Mouse (Mus musculus): ENCODE measurements around the gene Ccno. TPM values are rescaled to one million over a fixed set of nuclear protein-coding genes. Genes with fewer than 3 reads are reported as not detected.
A peak's percentile ranks its signal among the peaks of the same experiment; 100 is the strongest.

Ccno gene
- polyA plus RNA-seq, 1 experiment from 2014 or later: 0.63 TPM

DNA sequence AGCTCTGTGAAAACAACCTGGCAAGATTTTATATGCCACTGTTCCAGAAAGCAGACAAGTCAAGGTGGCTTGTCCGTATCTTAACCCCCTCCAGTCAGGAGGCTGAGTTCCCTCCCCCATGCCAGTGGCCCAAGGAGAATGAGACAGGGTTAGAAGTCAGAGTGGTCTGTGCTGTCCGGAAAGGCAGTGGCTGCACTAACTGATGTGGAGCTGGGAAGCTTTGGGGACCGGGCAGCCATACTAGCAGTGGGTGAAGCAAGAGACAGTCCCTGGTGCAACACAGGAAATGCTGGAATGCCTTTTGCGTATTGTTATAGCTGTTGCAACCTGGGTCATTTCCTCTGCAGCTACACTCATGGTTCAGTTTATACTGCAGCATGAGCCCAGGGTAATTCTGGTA lies 2.7 kb downstream of the Ccno start:
- Histone ChIP-seq H3K4me3 (ENCODE audit: control insufficient read depth in 1 of 2, insufficient read depth in 1 of 2, low read depth in 1 of 2, low read length in 2 of 2) (no peak overlapping the region), H3K4me1 (ENCODE audit: control insufficient read depth in 2 of 2, insufficient read depth in 2 of 2, low read length in 2 of 2) (peaks cover 6 to 33% of the 10 kb centered on the region in 2 experiments; a peak in 3 of 4 replicates), H3K27ac (replicated peaks in 1 of 2; ENCODE audit: control insufficient read depth in 1 of 2, insufficient read depth in 1 of 2, low read depth in 2 of 2, low read length in 2 of 2) (no peak overlapping the region), H3K9ac (ENCODE audit: low read length) (no peak overlapping the region), H3K27me3 (ENCODE audit: control insufficient read depth, insufficient read depth, low read length) (peaks cover 86% of the 10 kb centered on the region), H3K4me2 (ENCODE audit: low read length) (no peak overlapping the region), H3K9me3 (ENCODE audit: control insufficient read depth, low read length) (no peaks in the 10 kb centered on the region), H3K36me3 (ENCODE audit: control insufficient read depth, insufficient read depth, low read length) (no peaks in the 10 kb centered on the region)
- 21% methylated on average over 4 of the region's 4 CpGs for WGBS
- no peak for ATAC-seq (ENCODE audit: insufficient number of reproducible peaks, insufficient read depth, low FRiP score, low read depth)

DNA sequence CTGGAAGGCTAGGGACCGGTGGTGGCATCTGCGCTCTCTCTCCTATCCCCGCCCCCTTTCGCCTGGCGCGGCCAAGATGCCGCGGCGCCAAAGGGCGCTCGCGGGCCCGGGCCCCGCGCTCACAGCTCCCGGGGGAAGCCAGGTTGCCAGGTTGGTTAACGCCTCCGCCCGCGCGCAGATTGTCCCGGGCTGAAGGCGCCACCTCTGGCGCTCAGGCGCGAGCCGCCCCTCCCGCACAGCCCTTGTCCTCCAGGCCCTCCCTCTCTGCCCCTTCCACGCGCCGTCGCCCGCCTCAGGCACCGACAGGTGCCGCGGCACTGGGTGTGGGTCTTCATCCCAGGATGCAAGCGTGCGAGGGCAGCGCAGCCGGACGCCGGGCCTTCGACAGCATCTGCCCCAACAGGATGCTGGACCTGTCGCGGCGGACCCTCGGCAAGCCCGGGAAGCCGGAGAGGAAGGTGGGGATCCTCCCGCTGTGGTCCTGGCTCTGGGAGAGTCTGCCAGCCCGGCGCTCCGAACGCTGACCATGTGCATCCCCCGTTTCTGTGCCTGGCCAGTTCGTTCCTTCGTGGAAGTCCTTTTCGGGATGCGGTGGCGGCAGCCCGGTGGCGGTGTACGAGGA lies 6.0 kb downstream of the Ccno start, which contains the start of gene Mcidas:
Gene Mcidas, plus strand, starts transcription at position 315 of the 622 bp plus-strand sequence.
- Histone ChIP-seq H3K27me3 (ENCODE audit: control insufficient read depth, insufficient read depth, low read length) (peaks cover 94% of the 10 kb centered on the region), H3K9ac (ENCODE audit: low read length) (peak within 1 kb of the TSS; percentile 50; the same call in 1 of the 2 replicates), H3K27ac (replicated peaks in 1 of 2; ENCODE audit: control insufficient read depth in 1 of 2, insufficient read depth in 1 of 2, low read depth in 2 of 2, low read length in 2 of 2) (no peak within 1 kb of the TSS), H3K9me3 (ENCODE audit: control insufficient read depth, low read length) (no peaks in the 10 kb centered on the region), H3K36me3 (ENCODE audit: control insufficient read depth, insufficient read depth, low read length) (no peaks in the 10 kb centered on the region), H3K4me1 (ENCODE audit: control insufficient read depth in 2 of 2, insufficient read depth in 2 of 2, low read length in 2 of 2) (peaks cover 3 to 17% of the 10 kb centered on the region in 2 experiments; a peak in 3 of 4 replicates), H3K4me2 (ENCODE audit: low read length) (peak within 1 kb of the TSS; percentile 82), H3K4me3 (ENCODE audit: control insufficient read depth in 1 of 2, insufficient read depth in 1 of 2, low read depth in 1 of 2, low read length in 2 of 2) (peak within 1 kb of the TSS; percentile 37 to 45)
- no peak for ATAC-seq (ENCODE audit: insufficient number of reproducible peaks, insufficient read depth, low FRiP score, low read depth)
- under 1% methylated on average over 61 of the region's 63 CpGs for WGBS

DNA sequence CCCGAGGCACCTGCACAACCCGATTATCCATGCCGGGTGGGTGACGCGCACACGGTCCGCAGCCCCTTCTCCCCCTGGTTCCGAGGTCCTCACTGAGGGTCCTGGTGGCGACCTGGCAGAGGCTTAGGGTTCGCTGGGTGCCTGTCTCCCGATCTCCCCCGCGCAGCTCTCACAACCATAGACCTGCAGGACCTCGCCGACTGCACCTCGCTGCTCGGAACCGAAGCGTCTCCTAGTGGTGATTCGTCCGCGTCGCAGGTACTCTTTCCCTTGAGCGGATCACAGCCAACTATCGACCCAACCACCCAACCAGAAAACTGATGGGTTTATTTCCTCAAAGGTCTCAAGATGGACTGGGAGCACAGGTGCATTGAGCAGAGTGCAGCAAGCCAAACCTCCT lies 6.6 kb downstream of the Ccno start:
- H3K9me3 ChIP-seq (ENCODE audit: control insufficient read depth, low read length): no peaks in the 10 kb centered on the region
- peak overlapping the region; percentile 50; the same call in 1 of the 2 replicates for H3K9ac ChIP-seq (ENCODE audit: low read length)
- H3K4me1 ChIP-seq (ENCODE audit: control insufficient read depth in 2 of 2, insufficient read depth in 2 of 2, low read length in 2 of 2): peaks cover 3 to 14% of the 10 kb centered on the region in 2 experiments; a peak in 3 of 4 replicates
- no peak overlapping the region for H3K27ac ChIP-seq (replicated peaks in 1 of 2; ENCODE audit: control insufficient read depth in 1 of 2, insufficient read depth in 1 of 2, low read depth in 2 of 2, low read length in 2 of 2)
- H3K4me3 ChIP-seq (ENCODE audit: control insufficient read depth in 1 of 2, insufficient read depth in 1 of 2, low read depth in 1 of 2, low read length in 2 of 2): peak overlapping the region; percentile 37 to 45
- peak overlapping the region; percentile 82 for H3K4me2 ChIP-seq (ENCODE audit: low read length)
- WGBS: 2% methylated on average over 25 of the region's 25 CpGs
- ATAC-seq (ENCODE audit: insufficient number of reproducible peaks, insufficient read depth, low FRiP score, low read depth): no peak
- peaks cover 93% of the 10 kb centered on the region for H3K27me3 ChIP-seq (ENCODE audit: control insufficient read depth, insufficient read depth, low read length)
- no peaks in the 10 kb centered on the region for H3K36me3 ChIP-seq (ENCODE audit: control insufficient read depth, insufficient read depth, low read length)

DNA sequence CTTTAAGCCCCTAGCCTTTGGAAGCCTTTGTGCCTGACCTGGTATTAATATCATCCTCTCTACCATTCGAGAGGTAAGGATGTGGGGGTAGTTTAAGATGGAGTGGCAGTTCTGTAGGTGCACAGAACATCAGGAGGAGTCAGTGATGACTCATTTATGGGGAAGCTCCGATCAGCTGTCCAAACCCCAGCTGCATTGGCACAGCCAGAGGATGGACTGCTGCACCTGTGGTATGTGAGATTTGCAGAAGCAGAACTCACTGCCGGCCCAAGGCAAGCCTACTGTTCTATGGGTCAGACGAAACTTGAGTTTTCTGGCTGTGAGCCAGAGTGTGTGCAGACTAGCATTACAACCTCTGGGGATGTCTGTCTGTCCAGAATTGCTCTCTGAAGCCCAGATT lies 8.8 kb downstream of the Ccno start:
- ATAC-seq (ENCODE audit: insufficient number of reproducible peaks, insufficient read depth, low FRiP score, low read depth): no peak
- H3K4me1 ChIP-seq (ENCODE audit: control insufficient read depth in 2 of 2, insufficient read depth in 2 of 2, low read length in 2 of 2): peaks cover 3 to 9% of the 10 kb centered on the region in 2 experiments; a peak in 3 of 4 replicates
- no peak overlapping the region for H3K4me3 ChIP-seq (ENCODE audit: control insufficient read depth in 1 of 2, insufficient read depth in 1 of 2, low read depth in 1 of 2, low read length in 2 of 2)
- no peaks in the 10 kb centered on the region for H3K36me3 ChIP-seq (ENCODE audit: control insufficient read depth, insufficient read depth, low read length)
- no peak overlapping the region for H3K4me2 ChIP-seq (ENCODE audit: low read length)
- H3K9ac ChIP-seq (ENCODE audit: low read length): no peak overlapping the region
- 50% methylated on average over 4 of the region's 4 CpGs for WGBS
- no peak overlapping the region for H3K27ac ChIP-seq (replicated peaks in 1 of 2; ENCODE audit: control insufficient read depth in 1 of 2, insufficient read depth in 1 of 2, low read depth in 2 of 2, low read length in 2 of 2)
- H3K27me3 ChIP-seq (ENCODE audit: control insufficient read depth, insufficient read depth, low read length): peaks cover 87% of the 10 kb centered on the region
- H3K9me3 ChIP-seq (ENCODE audit: control insufficient read depth, low read length): no peaks in the 10 kb centered on the region

DNA sequence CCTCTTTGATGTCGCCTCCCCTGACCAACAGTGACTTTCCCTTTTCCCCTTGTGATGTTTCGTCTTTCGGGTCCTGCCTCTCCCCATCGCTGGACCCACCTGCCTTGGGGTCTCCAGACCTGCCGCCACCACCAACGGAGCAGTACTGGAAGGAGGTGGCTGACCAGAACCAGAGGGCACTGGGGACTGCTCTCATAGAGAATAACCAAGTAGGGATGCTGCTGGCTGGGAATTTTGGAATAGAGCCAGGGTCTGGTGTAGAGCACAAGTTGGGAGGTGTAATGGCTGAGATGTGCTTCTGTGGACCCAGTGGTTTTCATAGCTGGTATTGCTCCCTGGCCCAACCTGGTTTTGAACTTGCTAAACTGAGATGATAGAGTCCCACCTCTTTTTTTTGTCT lies 9.8 kb downstream of the Ccno start:
- WGBS: 64% methylated on average over 6 of the region's 6 CpGs
- Histone ChIP-seq H3K36me3 (ENCODE audit: control insufficient read depth, insufficient read depth, low read length) (no peaks in the 10 kb centered on the region), H3K27me3 (ENCODE audit: control insufficient read depth, insufficient read depth, low read length) (peaks cover 86% of the 10 kb centered on the region)

DNA sequence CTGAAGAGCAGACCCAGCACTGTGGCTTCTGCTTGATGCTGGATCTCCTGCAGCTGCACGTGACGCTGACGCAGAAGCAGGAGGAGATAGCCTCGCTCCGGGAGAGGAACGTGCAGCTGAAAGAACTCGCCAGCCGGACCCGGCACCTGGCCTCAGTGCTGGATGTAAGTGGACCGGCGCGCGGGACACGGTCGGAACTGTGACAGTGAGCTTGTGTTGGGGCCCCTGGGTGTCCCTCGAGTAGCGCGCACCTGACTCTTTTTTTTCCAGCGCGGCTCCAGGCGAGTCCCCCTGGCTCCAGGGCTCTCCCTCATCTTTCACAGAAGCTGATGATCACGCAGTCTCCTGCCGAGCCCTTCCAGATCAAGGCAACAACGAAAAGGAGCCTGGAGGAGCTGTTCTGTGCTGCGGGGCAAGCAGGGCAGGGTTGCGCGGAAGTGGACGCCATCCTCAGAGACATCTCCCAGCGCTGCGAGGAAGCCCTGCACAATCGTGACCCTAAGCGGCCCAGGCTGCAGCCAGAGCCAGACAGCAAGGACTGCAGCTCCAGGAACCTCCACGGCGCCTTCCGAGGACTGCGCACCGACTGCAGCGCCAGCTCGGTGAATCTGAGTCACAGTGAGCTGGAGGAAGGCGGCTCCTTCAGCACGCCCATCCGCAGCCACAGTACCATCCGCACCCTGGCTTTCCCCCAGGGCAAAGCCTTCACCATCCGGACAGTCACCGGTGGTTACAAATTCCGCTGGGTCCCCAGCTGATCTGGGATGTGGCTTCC lies 11.0 kb downstream of the Ccno start:
- H3K36me3 ChIP-seq (ENCODE audit: control insufficient read depth, insufficient read depth, low read length): no peaks in the 10 kb centered on the region
- H3K27me3 ChIP-seq (ENCODE audit: control insufficient read depth, insufficient read depth, low read length): peaks cover 76% of the 10 kb centered on the region
- peak overlapping the region; percentile 48 for H3K4me3 ChIP-seq (ENCODE audit: control insufficient read depth in 1 of 2, insufficient read depth in 1 of 2, low read depth in 1 of 2, low read length in 2 of 2)
- WGBS: under 1% methylated on average over 46 of the region's 46 CpGs
- H3K9me3 ChIP-seq (ENCODE audit: control insufficient read depth, low read length): no peaks in the 10 kb centered on the region
- no peak overlapping the region for H3K27ac ChIP-seq (replicated peaks in 1 of 2; ENCODE audit: control insufficient read depth in 1 of 2, insufficient read depth in 1 of 2, low read depth in 2 of 2, low read length in 2 of 2)
- peak overlapping the region; percentile 52 for H3K9ac ChIP-seq (ENCODE audit: low read length)
- ATAC-seq (ENCODE audit: insufficient number of reproducible peaks, insufficient read depth, low FRiP score, low read depth): no peak
- H3K4me1 ChIP-seq (ENCODE audit: control insufficient read depth in 2 of 2, insufficient read depth in 2 of 2, low read length in 2 of 2): peaks cover 3 to 7% of the 10 kb centered on the region in 2 experiments; a peak in 3 of 4 replicates
- peak overlapping the region; percentile 96 for H3K4me2 ChIP-seq (ENCODE audit: low read length)

More for the DNA sequence above, 9.8 kb downstream of the Ccno start:
- no peak overlapping the region for H3K9ac ChIP-seq (ENCODE audit: low read length)
- peaks cover 3 to 9% of the 10 kb centered on the region in 2 experiments; a peak in 3 of 4 replicates for H3K4me1 ChIP-seq (ENCODE audit: control insufficient read depth in 2 of 2, insufficient read depth in 2 of 2, low read length in 2 of 2)
- no peak for ATAC-seq (ENCODE audit: insufficient number of reproducible peaks, insufficient read depth, low FRiP score, low read depth)
- no peak overlapping the region for H3K27ac ChIP-seq (replicated peaks in 1 of 2; ENCODE audit: control insufficient read depth in 1 of 2, insufficient read depth in 1 of 2, low read depth in 2 of 2, low read length in 2 of 2)
- H3K4me2 ChIP-seq (ENCODE audit: low read length): no peak overlapping the region
- H3K4me3 ChIP-seq (ENCODE audit: control insufficient read depth in 1 of 2, insufficient read depth in 1 of 2, low read depth in 1 of 2, low read length in 2 of 2): no peak overlapping the region
- H3K9me3 ChIP-seq (ENCODE audit: control insufficient read depth, low read length): no peaks in the 10 kb centered on the region

DNA sequence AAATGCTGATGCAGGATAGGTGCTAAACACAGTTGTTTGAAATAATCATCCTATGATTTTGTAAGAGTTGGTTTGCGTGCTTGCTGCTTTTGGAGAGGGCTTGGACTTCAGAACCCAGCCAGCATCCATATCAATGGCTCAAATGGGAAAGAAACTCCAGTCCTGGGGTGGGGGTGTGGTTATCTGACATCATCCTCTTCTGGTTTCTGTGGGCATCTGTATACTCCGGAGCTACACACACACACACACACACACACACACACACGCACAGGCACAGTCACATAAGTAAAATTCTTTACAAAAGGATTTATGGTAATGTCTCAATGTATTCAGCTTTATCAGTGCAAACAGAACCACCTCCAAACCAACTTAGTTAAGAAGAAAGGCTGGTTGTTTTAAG lies 12.5 kb downstream of the Ccno start:
- WGBS: 82% methylated on average over 3 of the region's 3 CpGs
- Histone ChIP-seq H3K27me3 (ENCODE audit: control insufficient read depth, insufficient read depth, low read length) (peaks cover 61% of the 10 kb centered on the region), H3K9ac (ENCODE audit: low read length) (no peak overlapping the region), H3K4me3 (ENCODE audit: control insufficient read depth in 1 of 2, insufficient read depth in 1 of 2, low read depth in 1 of 2, low read length in 2 of 2) (no peak overlapping the region), H3K27ac (replicated peaks in 1 of 2; ENCODE audit: control insufficient read depth in 1 of 2, insufficient read depth in 1 of 2, low read depth in 2 of 2, low read length in 2 of 2) (no peak overlapping the region), H3K4me2 (ENCODE audit: low read length) (no peak overlapping the region), H3K36me3 (ENCODE audit: control insufficient read depth, insufficient read depth, low read length) (no peaks in the 10 kb centered on the region), H3K9me3 (ENCODE audit: control insufficient read depth, low read length) (no peaks in the 10 kb centered on the region), H3K4me1 (ENCODE audit: control insufficient read depth in 2 of 2, insufficient read depth in 2 of 2, low read length in 2 of 2) (no peaks in the 10 kb centered on the region; a peak in 1 of 4 replicates)
- no peak for ATAC-seq (ENCODE audit: insufficient number of reproducible peaks, insufficient read depth, low FRiP score, low read depth)
